Mouse (Mus musculus) liver, postnatal 0 days (tissue): Measurements from ENCODE around the gene Dnmt1.
"Not testable (repeated sequence)": the region's sequence is repeated elsewhere in the genome, so short reads cannot be mapped to it uniquely, and the experiment has no call there.

Experiments
- CTCF ChIP-seq: sonication (generic); IDR thresholded peaks from 2 replicates; pipeline ENCODE4 v1.5.1; 2016; ENCODE audit warnings: antibody characterized with exemption, low read depth
- EP300 ChIP-seq: IDR thresholded peaks from 2 replicates; pipeline ENCODE4 v1.6.1; 2016; ENCODE audit warnings: antibody characterized with exemption, low read depth, mild to moderate bottlenecking

GRCm38 (mm10) chr9:20998337-20998736, 38.6 kb upstream of the Dnmt1 start:
- TF ChIP-seq CTCF = peak; percentile 73
- not testable (repeated sequence) for TF ChIP-seq EP300
